Mouse (Mus musculus) cerebellum, postnatal 25 days (tissue): Measurements from ENCODE around the gene Dpp7.

Experiments
- DNase-seq, 2 experiments: peaks; one replicate each; pipeline ENCODE4 v3.0.0; 2021; ENCODE audit warnings: mixed read lengths in 2 of 2

Dpp7 gene

GRCm38 (mm10) chr2:25365091-25365761 is 9.1 kb upstream of the Dpp7 start, which contains the start of gene Uap1l1:
Gene Uap1l1, minus strand, starts transcription at chr2:25365682.
- DNase-seq = peak; percentile 56 to 65

GRCm38 (mm10) chr2:25364761-25365090 is 8.6 kb upstream of the Dpp7 start:
- DNase-seq = no peak

- DNase-seq = no peak
Measured at GRCm38 (mm10) chr2:25364313-25364712, 8.2 kb upstream of the Dpp7 start.

- no peak for DNase-seq
Measured at GRCm38 (mm10) chr2:25363478-25364178, 7.5 kb upstream of the Dpp7 start.

DNA sequence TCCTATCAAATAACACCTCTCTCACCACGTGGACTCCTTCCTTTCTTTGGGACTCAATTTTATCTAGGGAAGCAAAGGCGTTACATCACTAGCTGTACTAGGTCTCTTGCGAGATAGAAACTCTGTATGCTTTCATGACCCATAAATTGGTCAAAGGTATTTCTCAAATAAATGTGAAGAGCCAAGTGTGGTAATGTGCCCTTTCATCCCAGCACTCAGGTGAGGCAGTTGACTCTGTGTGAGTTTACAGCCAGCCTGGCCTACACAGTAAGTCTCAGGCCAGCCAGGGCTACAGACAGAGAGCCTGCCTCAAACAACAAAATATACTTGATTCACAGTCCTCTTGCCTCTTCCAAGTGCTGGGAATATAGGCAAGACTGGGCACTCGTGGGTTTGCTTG is 3.7 kb upstream of the Dpp7 start:
- DNase-seq = no peak

DNA sequence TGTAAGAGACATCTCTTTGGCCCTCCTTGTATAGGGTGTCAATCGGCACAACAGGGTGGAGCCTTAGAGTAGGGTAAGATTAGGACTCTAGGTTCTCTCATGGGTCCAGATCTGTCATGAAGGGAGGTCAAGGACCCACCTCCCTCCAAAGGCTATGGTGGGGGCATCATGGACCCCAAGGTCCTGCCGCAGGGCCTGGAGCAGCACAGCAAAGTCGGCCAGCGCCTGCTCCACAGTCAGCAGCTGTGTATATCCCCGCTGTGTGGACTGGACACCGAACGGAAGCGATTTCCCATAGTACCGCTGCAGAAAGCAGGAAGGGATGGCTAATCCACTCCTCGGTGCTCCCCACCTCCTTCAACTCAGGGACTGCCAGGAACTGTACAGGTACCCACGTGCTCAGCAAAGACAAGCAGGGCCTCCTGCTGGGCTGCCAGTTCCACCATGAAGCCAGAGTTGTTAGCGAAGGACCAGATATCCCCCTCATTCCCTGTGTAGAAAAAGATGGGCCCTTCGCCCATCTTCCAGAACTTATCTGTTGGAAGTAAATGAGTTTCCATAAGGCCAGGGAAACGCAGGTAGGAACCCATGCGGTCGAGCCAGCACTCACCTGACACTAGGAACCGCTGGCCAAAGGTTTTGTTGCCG is 616 bp downstream of the Dpp7 start:
- peak in 1 of 2 experiments; percentile 51 for DNase-seq

- DNase-seq = no peak
Measured at GRCm38 (mm10) chr2:25354211-25354610, 1.9 kb downstream of the Dpp7 start.

DNA sequence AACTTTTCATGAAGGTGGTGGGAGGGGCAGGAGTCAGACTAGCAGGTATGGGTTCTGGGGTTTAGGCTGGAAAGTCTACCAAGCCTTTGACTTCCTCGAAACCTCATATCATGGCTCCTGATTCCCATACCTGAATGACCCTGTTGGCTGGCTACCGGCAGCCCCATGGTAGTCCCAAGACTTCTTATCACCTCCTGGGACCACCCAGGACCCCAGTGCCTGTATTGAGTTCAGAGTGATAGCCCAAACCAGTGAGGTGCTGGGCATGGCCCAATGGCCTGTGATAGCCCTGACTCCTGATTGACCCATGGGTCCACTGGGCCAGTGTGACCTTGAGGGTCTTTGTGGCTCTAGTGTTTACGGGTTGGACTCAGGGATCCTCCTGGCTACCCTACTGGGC is 5.5 kb downstream of the Dpp7 start:
- DNase-seq = no peak

GRCm38 (mm10) chr2:25349499-25349898 is 6.7 kb downstream of the Dpp7 start:
- no peak for DNase-seq

DNA sequence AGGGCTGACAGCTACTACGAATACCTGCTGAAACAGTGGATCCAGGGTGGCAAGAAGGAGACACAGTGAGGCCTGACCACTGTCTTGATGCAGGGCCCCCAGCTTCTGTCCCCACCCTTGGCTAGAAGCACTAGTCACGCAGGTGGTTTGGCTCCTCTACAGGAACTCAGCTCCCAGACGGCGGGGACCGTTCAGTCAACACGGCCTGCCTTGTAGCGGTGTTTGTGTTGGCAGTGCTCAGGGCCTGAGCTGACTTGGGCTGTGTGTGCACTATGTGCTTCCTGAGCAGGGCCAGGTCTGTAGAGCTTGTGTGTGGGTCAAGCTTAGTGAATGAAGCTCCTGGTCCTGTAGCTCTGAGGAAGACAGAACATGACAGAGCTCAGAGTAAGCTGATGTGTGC is 8.0 kb downstream of the Dpp7 start:
- peak in 1 of 2 experiments; percentile 30 for DNase-seq

DNA sequence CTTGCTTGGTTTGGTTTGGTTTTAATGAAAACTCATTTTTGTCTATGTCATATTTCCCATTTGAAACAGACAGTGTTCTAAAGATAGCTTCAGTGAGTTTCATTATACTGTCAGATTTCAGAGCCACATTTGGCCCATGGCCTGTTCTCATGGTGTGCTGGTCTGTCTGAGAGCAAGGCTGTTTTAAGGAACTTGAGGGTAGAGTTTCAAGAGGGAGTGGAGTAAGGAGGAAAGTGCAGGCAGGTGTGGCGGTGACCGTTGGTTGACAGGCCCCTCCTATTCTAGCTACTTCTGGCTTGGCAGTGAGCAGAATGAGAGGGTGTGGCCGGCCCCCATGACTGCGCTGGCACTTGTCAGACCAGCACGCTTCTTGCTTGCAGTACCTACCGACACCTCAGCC is 17.9 kb downstream of the Dpp7 start:
- DNase-seq = no peak

GRCm38 (mm10) chr2:25333569-25333968 is 22.6 kb downstream of the Dpp7 start:
- DNase-seq = no peak

DNA sequence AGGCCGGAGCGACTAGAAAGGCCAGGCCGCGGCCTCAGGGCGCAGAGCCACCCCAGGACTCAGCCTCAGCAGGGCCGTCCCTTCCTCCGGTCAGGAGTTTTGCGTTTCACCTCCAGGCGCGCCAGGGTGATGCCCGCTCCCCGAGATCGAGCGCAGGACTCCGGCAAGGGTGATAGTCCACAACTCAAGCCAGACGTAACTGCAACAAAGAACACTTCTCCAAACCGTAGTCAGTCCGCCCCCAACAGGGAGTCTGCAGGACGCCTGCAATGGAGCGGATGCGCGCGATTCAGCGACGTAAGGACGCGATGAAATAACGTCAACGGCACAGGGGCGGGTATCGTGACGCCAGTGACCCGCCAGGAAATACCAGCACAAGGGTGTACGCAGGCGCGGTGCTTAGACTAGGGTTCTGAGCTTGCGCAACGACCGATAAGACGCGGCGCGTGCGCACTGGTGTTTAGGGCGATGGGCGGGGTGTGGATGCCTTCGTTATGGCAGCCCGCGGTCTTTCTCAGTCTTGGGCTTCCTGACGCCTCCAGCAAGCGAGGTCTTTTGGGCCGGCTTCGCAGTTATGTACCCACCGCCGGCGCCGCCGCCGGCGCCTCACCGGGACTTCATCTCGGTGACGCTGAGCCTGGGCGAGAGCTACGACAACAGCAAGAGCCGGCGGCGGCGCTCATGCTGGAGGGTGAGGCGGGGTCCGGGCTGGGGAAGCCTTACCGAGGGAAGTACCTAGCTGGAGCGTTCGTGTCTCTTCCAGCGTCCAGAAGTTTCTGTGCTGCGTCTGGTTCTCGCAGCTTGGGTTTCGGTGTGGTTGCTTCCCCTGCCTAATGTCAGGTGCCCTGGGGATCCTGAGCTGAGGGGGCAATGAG is 23.6 kb downstream of the Dpp7 start, which contains the start of gene Man1b1:
Gene Man1b1, plus strand, starts transcription at position 53 of the 875 bp plus-strand sequence.
- peak; percentile 99 for DNase-seq

GRCm38 (mm10) chr2:25331470-25331869 is 24.7 kb downstream of the Dpp7 start:
- DNase-seq = no peak

GRCm38 (mm10) chr2:25328440-25328839 is 27.7 kb downstream of the Dpp7 start:
- peak; percentile 53 to 80 for DNase-seq

- DNase-seq = no peak
Measured at GRCm38 (mm10) chr2:25326036-25326435, 30.1 kb downstream of the Dpp7 start.

- no peak for DNase-seq
Measured at GRCm38 (mm10) chr2:25320084-25320483, 36.1 kb downstream of the Dpp7 start.

GRCm38 (mm10) chr2:25318971-25319773 is 37.0 kb downstream of the Dpp7 start, which contains the start of gene Grin1:
Gene Grin1, minus strand, starts transcription at chr2:25319187.
- DNase-seq = peak; percentile 92 to 96

- DNase-seq = peak; percentile 73 to 78
Measured at GRCm38 (mm10) chr2:25318119-25318966, 37.8 kb downstream of the Dpp7 start.

DNA sequence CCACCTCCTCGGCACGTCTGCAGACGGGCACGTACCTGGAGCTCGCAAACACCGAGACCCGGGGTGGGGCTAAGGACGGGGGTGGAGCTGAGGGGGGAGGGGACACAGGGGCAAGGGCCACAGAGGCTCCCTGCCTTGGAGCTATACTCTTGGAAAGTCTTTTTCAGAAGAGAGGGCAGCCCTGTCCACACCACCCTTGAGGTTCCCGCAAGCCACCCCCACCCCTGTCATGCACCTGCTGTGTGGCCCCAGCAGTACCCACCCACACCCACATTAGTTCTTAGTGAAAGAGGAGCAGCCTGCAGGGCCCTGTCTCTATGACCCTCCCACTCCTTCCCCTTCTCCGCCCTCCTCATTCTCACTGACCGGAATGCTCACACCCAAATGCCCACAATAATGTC is 44.7 kb downstream of the Dpp7 start:
- DNase-seq = no peak

DNA sequence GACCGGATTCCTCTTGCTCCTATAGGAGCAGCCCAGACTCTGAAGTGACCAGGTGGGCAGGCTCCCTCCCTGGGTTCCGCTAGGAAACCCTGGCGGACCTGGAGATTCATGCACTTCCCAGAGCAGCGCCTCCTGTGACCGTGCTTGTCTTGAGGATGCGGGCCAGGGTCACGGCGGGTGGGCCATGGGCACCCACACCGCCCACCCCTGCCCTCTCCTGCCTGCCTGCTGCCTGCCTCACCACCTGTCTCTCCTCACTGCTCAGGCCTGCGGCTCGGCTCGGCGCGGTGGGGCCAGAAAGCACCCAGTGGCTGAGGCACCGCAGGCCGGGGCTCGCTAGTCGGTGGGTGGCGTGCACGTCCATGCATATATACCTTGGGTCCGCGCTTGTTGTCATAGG is 45.2 kb downstream of the Dpp7 start:
- peak; percentile 61 to 67 for DNase-seq
